Mouse (Mus musculus) skeletal muscle tissue, adult 2 months (tissue): Measurements from ENCODE around the gene Olfr646.

Experiments
- DNase-seq: peaks from one replicate; pipeline ENCODE4 v3.0.0-alpha.2; 2012; ENCODE audit warnings: low read depth, low spot score

Gene Olfr646

GRCm38 (mm10) chr7:104104757-104104972 lies at the start of gene Olfr646:
TSS of gene Olfr646 (plus strand) at chr7:104104873.
- no peak for DNase-seq

DNA sequence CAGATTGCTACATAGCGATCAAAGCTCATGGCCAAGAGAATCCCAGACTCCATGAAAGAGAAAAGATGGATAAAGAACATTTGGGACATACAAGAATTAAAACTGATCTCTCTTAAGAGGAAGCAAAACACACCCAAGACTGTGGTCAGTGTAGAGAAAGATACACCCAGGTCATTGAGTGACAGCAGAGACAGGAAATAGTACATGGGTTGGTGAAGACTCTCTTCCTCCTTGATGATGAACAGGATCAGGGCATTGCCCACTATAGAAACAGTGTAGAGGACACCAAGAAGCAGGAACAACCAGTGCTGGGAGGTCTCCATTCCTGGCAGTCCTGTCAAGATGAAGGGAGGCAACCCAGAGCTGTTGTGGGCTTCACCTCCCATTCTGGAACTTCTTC lies 45.5 kb upstream of the Olfr646 start:
- no peak for DNase-seq

DNA sequence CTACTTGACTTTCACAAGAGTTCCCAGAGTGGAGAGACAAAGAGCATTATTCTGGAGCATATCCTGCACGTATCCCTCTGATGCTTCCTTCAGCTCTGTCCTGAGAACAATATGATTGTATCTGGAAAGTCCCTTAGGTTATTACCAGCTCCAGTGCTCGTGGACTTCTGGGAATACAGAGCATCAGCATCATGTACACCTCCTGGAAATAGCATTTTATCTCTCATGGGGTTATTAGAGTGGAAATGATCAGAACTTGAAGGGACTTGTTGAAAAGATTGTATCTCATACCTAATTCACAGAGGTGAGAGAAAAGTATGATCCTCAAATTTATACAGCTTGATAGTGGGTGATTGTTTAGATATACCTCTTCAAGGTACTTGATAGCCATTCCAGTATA lies 43.3 kb upstream of the Olfr646 start, which contains the start of gene 4930516K23Rik:
TSS of gene 4930516K23Rik (minus strand) at position 101 of the 400 bp plus-strand sequence.
- no peak for DNase-seq

- no peak for DNase-seq
Observed at GRCm38 (mm10) chr7:104071769-104072168, 32.9 kb upstream of the Olfr646 start, which contains the start of gene Olfr644. TSS of gene Olfr644 (minus strand) at chr7:104071869.

GRCm38 (mm10) chr7:104085365-104085764 lies 19.3 kb upstream of the Olfr646 start, which contains the start of gene Olfr645:
TSS of gene Olfr645 (minus strand) at chr7:104085465.
- no peak for DNase-seq

DNA sequence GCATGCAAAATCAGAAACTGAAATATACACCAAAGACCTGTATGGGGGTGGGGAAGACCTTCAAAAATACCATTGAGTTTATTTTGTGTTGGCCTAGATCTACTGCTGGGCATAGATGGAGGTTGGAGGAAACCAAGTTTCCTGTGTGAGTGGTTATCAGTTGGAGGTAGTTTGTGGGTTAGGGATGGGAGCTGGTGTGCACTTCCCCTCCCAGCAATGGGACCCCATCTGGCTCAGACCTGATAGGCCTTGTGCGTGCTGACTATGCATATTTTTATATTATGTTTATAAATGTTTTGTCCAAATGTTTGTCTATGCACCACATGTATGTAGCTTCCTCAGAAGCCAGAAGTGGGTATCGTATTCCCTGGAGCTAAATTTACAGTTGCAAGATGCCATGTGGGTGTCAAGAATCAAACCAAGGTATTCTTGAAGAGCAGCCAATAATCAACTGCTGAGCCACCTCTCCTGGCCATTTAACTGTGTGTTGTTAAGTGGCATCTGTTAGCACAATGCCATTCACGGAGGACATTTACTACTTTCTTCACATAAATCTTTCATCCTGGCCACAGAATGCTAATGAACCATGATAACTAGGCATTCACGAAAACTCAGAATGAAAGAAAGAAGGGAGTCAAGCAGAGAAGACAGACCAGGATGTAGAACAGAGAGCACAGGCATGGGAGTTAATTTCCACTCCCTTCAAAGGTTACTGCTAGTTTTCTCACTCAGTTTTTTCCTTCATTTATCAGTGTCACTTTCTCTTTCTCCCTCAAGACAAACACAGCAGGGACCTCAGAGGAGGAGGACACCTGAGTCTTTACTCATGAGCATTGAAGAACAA lies 538 bp upstream of the Olfr646 start:
- no peak for DNase-seq

GRCm38 (mm10) chr7:104129726-104130125 lies 25.1 kb downstream of the Olfr646 start, which contains the start of gene Ubqln5:
TSS of gene Ubqln5 (minus strand) at chr7:104129826.
- no peak for DNase-seq

- no peak for DNase-seq
Observed at GRCm38 (mm10) chr7:104137305-104137704, 32.6 kb downstream of the Olfr646 start, which contains the start of gene Olfr643. TSS of gene Olfr643 (minus strand) at chr7:104137405.

- no peak for DNase-seq
Observed at GRCm38 (mm10) chr7:104143179-104143578, 38.5 kb downstream of the Olfr646 start, which contains the start of gene Ubqln3. TSS of gene Ubqln3 (minus strand) at chr7:104143279.

DNA sequence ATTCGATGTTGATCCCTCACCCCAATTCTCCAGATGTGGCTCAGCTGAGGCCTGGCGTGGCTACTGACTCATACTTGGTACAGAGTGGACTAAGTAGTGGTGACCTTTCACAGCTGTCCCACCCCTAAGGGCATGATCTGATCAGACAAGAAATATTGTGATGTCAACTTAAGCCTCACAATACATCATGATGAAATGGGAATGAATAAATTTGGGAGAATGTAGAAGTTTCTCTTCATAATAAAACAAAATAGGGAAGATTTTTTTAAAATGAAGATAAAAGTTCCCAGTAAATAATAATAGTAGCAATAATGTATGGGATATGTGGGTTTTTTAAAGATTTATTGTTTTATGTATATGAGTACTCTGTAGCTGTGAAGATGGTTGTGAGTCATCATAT lies 45.8 kb downstream of the Olfr646 start, which contains the start of gene Ubqlnl:
TSS of gene Ubqlnl (minus strand) at position 101 of the 400 bp plus-strand sequence.
- DNase-seq = no peak
